Mouse (Mus musculus): ENCODE results near the gene Cryba2. TPM values are rescaled to one million over a fixed set of nuclear protein-coding genes. Genes with fewer than 3 reads are reported as not detected.

The Cryba2 gene
- total RNA-seq, 2 experiments from 2014 or later: not detected

DNA sequence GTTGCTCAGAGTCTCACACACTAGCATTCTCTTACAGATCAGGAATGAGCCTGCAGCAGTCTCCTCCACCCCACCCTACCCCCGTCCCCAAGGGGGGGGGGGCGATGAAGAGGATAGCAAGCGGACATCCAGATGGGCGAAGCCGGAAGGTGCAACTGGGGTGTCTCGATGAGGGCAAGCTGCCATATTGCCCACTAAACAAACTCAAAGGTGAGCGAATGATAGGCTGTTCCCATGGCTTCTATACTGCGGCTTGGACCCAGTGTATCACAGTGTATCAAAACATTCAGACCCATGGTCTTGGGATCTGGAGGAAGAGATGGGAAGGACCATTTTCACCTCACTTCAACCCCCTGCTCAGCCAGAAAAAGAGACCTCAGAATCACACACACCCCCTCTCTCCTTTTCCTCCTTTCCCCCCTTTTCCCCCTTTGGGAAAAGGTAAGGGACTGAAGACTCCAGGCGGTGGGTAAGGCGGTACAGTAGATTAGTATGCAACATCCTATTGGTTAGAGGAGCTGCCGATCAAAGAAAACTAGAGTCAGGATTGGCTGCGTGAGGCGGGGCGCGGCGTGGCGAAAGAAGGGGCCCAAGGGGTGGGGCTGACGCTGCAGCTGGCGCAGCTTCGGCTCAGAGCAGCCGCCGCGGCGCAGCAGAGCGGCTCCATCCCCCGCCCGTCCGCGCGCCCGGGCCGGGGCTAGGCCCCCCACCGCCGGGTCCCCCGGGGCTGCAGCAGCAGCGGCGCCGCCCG is 38.5 kb downstream of the Cryba2 start, which contains the start of gene Cdk5r2:
Gene Cdk5r2, plus strand, starts transcription at position 629 of the 751 bp plus-strand sequence.
- ATAC-seq (replicated peaks; ENCODE audit: poor library complexity, severe bottlenecking): peak; percentile 74

DNA sequence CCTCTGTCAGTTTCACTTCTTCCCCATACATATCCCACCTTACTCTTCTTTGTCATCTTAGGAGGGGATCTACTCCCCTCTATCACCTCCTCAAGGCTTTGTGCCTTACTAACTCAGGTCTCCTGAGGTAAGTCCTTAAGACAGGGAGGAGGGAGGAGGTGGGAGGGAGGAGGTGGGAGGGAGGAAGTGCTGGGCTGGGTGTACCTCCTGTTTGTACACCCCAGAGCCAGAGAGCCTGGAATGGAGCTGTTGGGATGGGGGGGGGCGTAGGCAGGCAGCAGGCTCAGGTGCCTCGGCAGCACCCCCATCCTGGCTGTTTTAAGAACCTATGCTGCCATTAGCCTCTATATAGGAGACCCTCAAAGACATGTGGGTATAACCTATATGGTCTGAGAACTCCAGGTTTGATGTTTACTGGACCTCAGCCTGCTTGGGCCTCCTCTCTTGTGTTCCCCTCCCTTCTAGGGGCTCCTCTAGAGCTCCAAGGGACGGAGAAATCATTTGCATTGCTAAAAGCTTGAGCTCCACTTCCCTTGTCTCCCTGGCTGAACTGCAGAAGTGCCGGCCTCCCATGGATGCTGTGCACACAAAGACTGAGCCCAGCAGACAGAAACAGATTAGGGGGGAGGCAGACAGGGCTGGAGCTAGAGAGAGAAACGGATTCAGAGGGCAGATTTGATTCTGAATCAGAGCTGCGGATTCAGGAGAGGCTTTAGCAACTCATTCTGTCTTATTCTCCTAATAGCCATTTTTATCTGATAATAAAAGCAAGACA is 41.8 kb downstream of the Cryba2 start:
- ATAC-seq (replicated peaks; ENCODE audit: poor library complexity, severe bottlenecking): no peak

DNA sequence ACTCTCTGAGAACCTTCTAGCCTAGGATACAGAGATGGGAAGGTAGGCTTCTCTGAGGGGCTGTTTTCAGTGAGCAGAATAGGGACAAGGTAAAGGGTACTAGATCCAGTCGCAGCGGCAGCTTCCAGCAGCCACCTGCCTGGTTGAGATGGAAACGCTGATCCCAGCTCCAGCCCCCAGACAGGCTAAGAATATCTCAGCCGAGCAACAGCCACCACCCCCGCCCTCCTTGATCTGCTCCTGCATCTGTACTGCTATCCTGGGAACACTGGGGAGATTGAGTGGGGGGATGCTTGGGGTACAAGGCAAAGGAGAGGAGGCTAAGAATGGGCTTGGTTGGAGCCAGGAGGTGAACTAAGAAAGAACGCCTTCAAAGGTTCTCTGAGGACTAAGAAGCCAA is 42.7 kb downstream of the Cryba2 start:
- no peak for ATAC-seq (replicated peaks; ENCODE audit: poor library complexity, severe bottlenecking)

DNA sequence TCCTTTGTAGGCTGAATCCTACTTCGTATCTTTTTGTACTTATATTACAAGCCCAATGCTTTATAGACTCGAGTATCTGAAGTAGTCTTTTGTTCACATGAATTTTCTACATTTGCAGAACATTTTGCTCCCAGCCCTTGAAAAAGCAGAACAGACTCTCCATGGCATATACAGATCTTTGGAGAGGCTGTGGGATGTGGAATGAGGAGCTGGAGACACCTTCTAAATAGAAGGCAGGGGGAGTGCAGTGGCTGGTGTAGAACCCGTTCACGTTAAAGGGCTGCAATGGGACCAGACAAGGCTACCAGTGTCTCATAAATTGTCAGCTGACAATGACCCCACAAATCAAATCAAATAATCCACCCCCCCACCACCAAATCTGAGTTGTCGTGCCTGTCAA is 44.0 kb downstream of the Cryba2 start:
- no peak for ATAC-seq (replicated peaks; ENCODE audit: poor library complexity, severe bottlenecking)

- ATAC-seq (replicated peaks; ENCODE audit: poor library complexity, severe bottlenecking): no peak
Observed at GRCm38 (mm10) chr1:74846341-74846740, 46.6 kb downstream of the Cryba2 start.

- no peak for ATAC-seq (replicated peaks; ENCODE audit: poor library complexity, severe bottlenecking)
Observed at GRCm38 (mm10) chr1:74843090-74843489, 49.9 kb downstream of the Cryba2 start.

Other genes with a start within 250 kb of the Cryba2 start
- 18.2 and 29.1 TPM in 2 replicates for gene Ttll4, start 231.4 kb downstream of the Cryba2 start, total RNA-seq (2014; fragmentation: Nextera tagmentation)
- 18.4 and 21.5 TPM in 2 replicates for gene Ttll4, start 231.4 kb downstream of the Cryba2 start, total RNA-seq (2017)
- gene Cyp27a1, start 179.6 kb downstream of the Cryba2 start, total RNA-seq (2014; fragmentation: Nextera tagmentation): 10.1 and 13.1 TPM in 2 replicates
- 5.8 and 6.9 TPM in 2 replicates for gene Cyp27a1, start 179.6 kb downstream of the Cryba2 start, total RNA-seq (2017)
- gene Prkag3, start 143.9 kb downstream of the Cryba2 start, total RNA-seq (2014; fragmentation: Nextera tagmentation): not detected in 2 replicates
- gene Prkag3, start 143.9 kb downstream of the Cryba2 start, total RNA-seq (2017): not detected in 2 replicates
- gene Wnt6, start 121.3 kb downstream of the Cryba2 start, total RNA-seq (2014; fragmentation: Nextera tagmentation): not detected in 2 replicates
- 0.21 and 1.2 TPM in 2 replicates for gene Wnt6, start 121.3 kb downstream of the Cryba2 start, total RNA-seq (2017)
- gene Wnt10a, start 101.6 kb downstream of the Cryba2 start, total RNA-seq (2014; fragmentation: Nextera tagmentation): not detected in 2 replicates
- gene Wnt10a, start 101.6 kb downstream of the Cryba2 start, total RNA-seq (2017): not detected in 2 replicates
- not detected in 2 replicates for gene Cdk5r2, start 38.2 kb downstream of the Cryba2 start, total RNA-seq (2014; fragmentation: Nextera tagmentation)
- gene Cdk5r2, start 38.2 kb downstream of the Cryba2 start, total RNA-seq (2017): not detected in 2 replicates
- gene Fev, start 7.7 kb downstream of the Cryba2 start, total RNA-seq (2014; fragmentation: Nextera tagmentation): not detected in 2 replicates
- gene Fev, start 7.7 kb downstream of the Cryba2 start, total RNA-seq (2017): not detected in 2 replicates
- not detected in 2 replicates for gene Cfap65, start 42.5 kb upstream of the Cryba2 start, total RNA-seq (2014; fragmentation: Nextera tagmentation)
- gene Cfap65, start 42.5 kb upstream of the Cryba2 start, total RNA-seq (2017): not detected in 2 replicates
- gene Ihh, start 58.5 kb upstream of the Cryba2 start, total RNA-seq (2014; fragmentation: Nextera tagmentation): not detected in 2 replicates
- gene Ihh, start 58.5 kb upstream of the Cryba2 start, total RNA-seq (2017): not detected in 2 replicates
- 5.2 and 10.1 TPM in 2 replicates for gene Nhej1, start 232.1 kb upstream of the Cryba2 start, total RNA-seq (2014; fragmentation: Nextera tagmentation)
- 5.6 and 13.4 TPM in 2 replicates for gene Nhej1, start 232.1 kb upstream of the Cryba2 start, total RNA-seq (2017)
- gene Slc23a3, start 240.7 kb upstream of the Cryba2 start, total RNA-seq (2014; fragmentation: Nextera tagmentation): 1.4 TPM in 1 of 2 replicates, not detected in the other
- not detected in 2 replicates for gene Slc23a3, start 240.7 kb upstream of the Cryba2 start, total RNA-seq (2017)
- gene Cnppd1, start 249.6 kb upstream of the Cryba2 start, total RNA-seq (2014; fragmentation: Nextera tagmentation): 31.3 and 33.9 TPM in 2 replicates
- gene Cnppd1, start 249.6 kb upstream of the Cryba2 start, total RNA-seq (2017): 33.0 and 36.4 TPM in 2 replicates
- gene Retreg2, start 249.6 kb upstream of the Cryba2 start, total RNA-seq (2014; fragmentation: Nextera tagmentation): 38.3 and 68.0 TPM in 2 replicates
- gene Retreg2, start 249.6 kb upstream of the Cryba2 start, total RNA-seq (2017): 35.5 and 52.0 TPM in 2 replicates